Mouse (Mus musculus) intestine, embryonic 16.5 days (tissue): ENCODE results near the gene Tent4b. TPM values are rescaled to one million over a fixed set of nuclear protein-coding genes. Genes with fewer than 3 reads are reported as not detected.
"Not testable (repeated sequence)": the region's sequence is repeated elsewhere in the genome, so short reads cannot be mapped to it uniquely, and the experiment has no call there.

Experiments
- ATAC-seq: fragments of 200-750 bp; cut with Nextera tagmentation; 2 replicates; pipeline ENCODE4 v1.8.0; 2017; ENCODE audit warnings: moderate TSS enrichment, moderate library complexity
- H3K27ac ChIP-seq: fragments of 300-500 bp; sonication (generic); 2 replicates; pipeline ENCODE4 v1.5.1; 2014; ENCODE audit warnings: mild to moderate bottlenecking, low read length
- H3K27me3 ChIP-seq: fragments of 300-500 bp; sonication (generic); replicated peaks from 2 replicates; pipeline ENCODE4 v1.6.1; 2014; ENCODE audit warnings: low read length, control low read depth, mixed read lengths; ENCODE audit not compliant: control insufficient read depth, insufficient read depth
- H3K36me3 ChIP-seq: fragments of 300-500 bp; sonication (generic); 2 replicates; pipeline ENCODE4 v1.6.1; 2014; ENCODE audit warnings: low read length, control low read depth; ENCODE audit not compliant: control insufficient read depth, insufficient read depth
- H3K4me1 ChIP-seq: fragments of 300-500 bp; sonication (generic); 2 replicates; pipeline ENCODE4 v1.6.1; 2014; ENCODE audit warnings: low read length, control low read depth, mixed read lengths; ENCODE audit not compliant: control insufficient read depth, insufficient read depth
- H3K4me2 ChIP-seq: fragments of 300-500 bp; sonication (generic); 2 replicates; pipeline ENCODE4 v1.6.1; 2014; ENCODE audit warnings: low read depth, low read length, control low read depth
- H3K4me3 ChIP-seq: fragments of 300-500 bp; sonication (generic); 2 replicates; pipeline ENCODE4 v1.5.1; 2014; ENCODE audit warnings: mild to moderate bottlenecking, low read length
- H3K9ac ChIP-seq: fragments of 300-500 bp; sonication (generic); 2 replicates; pipeline ENCODE4 v1.6.1; 2014; ENCODE audit warnings: low read depth, low read length
- H3K9me3 ChIP-seq: fragments of 300-500 bp; sonication (generic); 2 replicates; pipeline ENCODE4 v1.6.1; 2016; ENCODE audit warnings: low read length, control low read depth; ENCODE audit not compliant: control insufficient read depth
- WGBS: fragments of 180-500 bp; shearing (Covaris S2); extraction: QIAGEN DNeasy Blood & Tissue Kit; methylation state at CpG from one replicate; pipeline ENCODE4 v1.1.7; 2014; 5-methylcytosine and 5-hydroxymethylcytosine counted together
- polyA plus RNA-seq: library from polyadenylated mRNA; unstranded; fragments of >200 nt; fragmentation: Nextera tagmentation; extraction: Ambion mirVana; gene quantifications from 2 replicates; pipeline ENCODE4 v1.2.1, GENCODE M21; 2015

Tent4b gene
- polyA plus RNA-seq, 1 experiment from 2014 or later = 3.4 TPM

DNA sequence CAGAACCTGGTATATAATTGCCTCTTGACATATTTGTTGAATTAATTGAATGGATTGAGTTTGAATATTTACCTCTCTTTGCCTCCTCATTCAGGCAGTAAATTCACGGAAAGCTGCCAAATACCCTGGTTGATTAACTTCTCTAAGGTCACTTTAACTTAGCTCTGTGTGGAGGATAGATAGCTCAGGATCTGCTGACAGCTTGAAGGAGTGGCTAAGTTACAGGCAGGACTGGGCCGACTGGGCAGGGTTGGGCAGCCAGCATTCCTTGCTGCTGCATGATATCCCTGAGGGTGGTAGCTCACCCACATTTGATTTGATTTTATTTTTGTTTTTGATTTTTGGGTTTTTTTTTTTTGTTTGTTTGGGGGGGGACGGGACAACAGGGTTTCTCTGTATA is 1.7 kb upstream of the Tent4b start:
- no peak overlapping the region for H3K27ac ChIP-seq
- H3K4me2 ChIP-seq = no peak overlapping the region
- H3K36me3 ChIP-seq = no peaks in the 10 kb centered on the region
- 56% methylated on average over 3 of the region's 3 CpGs for WGBS
- H3K4me1 ChIP-seq = peaks cover 17% of the 10 kb centered on the region
- no peak overlapping the region for H3K4me3 ChIP-seq
- H3K9me3 ChIP-seq = no peaks in the 10 kb centered on the region
- H3K27me3 ChIP-seq = no peaks in the 10 kb centered on the region
- ATAC-seq = no peak
- H3K9ac ChIP-seq = no peak overlapping the region

DNA sequence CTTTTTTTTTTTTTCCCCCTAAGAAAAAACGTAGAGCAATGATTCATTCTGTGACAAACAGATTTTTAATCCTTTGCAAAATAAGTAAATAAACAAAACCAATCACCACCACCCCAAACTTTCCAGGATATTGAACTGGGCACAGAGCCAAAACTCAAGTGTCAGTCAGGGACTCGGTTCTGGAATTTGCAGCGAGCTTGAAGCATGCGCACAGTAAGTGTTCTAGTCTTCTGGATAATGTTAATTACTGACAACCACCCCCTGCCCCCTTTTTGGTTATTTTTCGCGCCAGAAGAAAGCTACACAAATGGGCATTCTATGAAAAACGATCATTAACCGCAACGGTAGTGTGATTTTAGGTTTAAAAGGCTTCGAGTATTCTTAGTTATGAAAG is 465 bp upstream of the Tent4b start:
- WGBS = under 1% methylated on average over 10 of the region's 10 CpGs
- Histone ChIP-seq H3K9ac (peak overlapping the region; percentile 84), H3K4me3 (peak overlapping the region; percentile 93), H3K27ac (peak overlapping the region; percentile 95), H3K4me1 (peaks cover 17% of the 10 kb centered on the region), H3K36me3 (no peaks in the 10 kb centered on the region), H3K27me3 (no peaks in the 10 kb centered on the region), H3K9me3 (no peaks in the 10 kb centered on the region), H3K4me2 (peak overlapping the region; percentile 79)
- no peak; the same call in 1 of the 2 replicates for ATAC-seq

DNA sequence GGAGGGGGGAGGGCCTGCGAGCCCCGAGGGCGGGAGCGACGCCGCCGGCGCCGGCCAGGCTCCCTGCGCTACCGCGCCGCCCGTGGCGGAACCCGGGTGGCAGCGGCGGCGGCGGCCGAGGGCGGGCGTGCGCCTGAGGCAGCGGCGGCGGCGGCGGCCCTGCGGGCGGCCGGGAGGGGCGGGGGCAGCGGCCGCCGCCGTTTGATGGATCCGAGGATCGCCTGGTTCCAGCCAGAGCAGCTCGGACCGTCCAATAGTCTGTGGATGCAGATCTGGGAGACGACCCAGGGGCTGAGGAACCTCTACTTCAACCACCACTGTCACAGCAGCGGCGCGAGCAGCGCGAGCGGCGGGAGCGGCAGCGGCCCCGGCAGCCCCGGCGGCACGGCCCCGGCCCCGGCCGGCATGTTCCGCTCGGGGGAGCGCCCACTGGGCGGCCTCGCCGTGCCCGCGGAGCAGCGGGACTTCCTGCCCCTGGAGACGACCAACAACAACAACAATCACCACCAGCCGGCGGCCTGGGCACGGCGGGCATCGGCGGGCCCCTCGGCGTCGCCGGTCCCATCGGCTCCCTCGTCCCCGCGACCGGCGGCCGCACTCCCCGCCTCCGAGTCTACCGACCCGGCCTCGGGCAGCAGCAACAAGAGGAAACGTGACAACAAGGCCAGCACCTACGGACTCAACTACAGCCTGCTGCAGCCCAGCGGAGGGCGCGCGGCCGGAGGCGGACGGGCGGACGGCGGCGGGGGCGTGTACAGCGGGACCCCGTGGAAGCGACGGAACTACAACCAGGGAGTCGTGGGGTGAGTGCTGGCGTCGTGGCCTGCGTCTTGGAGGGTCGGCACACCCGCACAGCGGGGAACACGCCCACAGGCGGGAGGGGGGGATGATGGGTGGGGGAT is 938 bp downstream of the Tent4b start:
- H3K4me3 ChIP-seq = peak overlapping the region; percentile 93
- ATAC-seq = peak; percentile 58
- peak overlapping the region; percentile 84 for H3K9ac ChIP-seq
- WGBS = under 1% methylated on average over 96 of the region's 117 CpGs
- peak overlapping the region; percentile 93 for H3K4me2 ChIP-seq
- H3K4me1 ChIP-seq = peaks cover 24% of the 10 kb centered on the region
- peak overlapping the region; percentile 95 for H3K27ac ChIP-seq
- no peaks in the 10 kb centered on the region for H3K36me3 ChIP-seq
- H3K27me3 ChIP-seq = no peaks in the 10 kb centered on the region
- H3K9me3 ChIP-seq = no peaks in the 10 kb centered on the region

DNA sequence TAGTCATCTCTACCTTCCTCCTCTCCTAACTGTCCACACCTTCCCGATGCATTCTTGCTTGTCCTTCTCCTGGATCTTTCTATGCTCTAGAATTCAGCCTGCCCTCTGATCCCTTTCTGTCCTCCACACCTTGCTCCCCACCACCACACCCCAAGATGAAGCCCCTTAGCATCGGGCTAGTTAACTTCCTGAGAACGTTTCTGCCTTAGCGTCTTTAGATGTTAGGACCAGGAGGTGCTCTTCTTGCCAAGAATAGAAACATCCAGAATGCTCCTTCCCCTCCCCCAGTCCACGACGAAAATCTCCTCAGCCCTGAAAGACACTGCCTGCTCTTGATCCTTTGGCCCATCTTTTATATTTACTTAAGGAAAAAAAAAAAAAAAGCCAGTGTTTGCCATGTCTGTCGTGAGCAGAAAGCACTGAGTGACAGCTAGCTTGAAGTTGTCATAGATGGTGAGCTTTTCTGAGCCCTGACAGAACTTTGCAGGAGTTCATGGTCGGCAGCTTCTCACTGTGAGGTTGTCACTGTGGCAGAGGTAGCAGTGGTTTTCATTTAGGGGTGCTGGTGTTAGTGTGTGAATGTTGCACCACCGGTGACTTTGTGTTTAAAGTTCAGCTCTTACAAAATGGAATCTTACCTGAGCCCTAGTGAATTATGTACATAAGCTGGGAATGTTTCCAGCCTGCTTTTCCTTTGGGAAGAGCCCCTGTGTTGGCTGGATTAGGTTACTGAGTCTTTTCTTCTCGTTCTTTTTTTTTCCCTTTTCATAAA is 1.9 kb downstream of the Tent4b start:
- H3K4me1 ChIP-seq = peaks cover 24% of the 10 kb centered on the region
- no peaks in the 10 kb centered on the region for H3K27me3 ChIP-seq
- 12% methylated on average over 10 of the region's 10 CpGs for WGBS
- peak overlapping the region; percentile 93 for H3K4me3 ChIP-seq
- H3K9me3 ChIP-seq = no peaks in the 10 kb centered on the region
- no peak for ATAC-seq
- peak overlapping the region; percentile 93 for H3K4me2 ChIP-seq
- 0 out of 2 replicates have a peak overlapping the region, but pooled peaks have one; percentile 2 for H3K27ac ChIP-seq
- no peaks in the 10 kb centered on the region for H3K36me3 ChIP-seq
- peak overlapping the region; percentile 84 for H3K9ac ChIP-seq

DNA sequence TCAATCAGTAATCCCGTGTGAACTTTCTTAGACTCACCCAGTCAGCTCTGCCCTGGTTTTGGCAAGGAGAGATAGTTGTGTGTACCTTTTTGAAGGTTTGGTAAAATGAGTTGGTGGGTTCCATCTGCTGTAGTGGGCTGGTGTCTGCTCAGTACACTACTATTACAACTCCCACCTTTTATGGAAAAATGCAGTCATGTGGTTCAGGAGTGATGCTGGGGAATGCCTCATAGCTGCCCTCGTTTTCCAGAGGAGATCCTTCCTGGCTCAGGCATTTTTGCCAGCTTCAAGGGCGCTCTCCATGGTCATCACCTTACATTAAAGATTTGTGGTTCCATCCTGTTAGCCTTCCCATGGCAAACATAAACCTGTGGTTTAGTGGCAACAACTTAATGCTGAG is 2.6 kb downstream of the Tent4b start:
- Histone ChIP-seq H3K27ac (no peak overlapping the region), H3K9me3 (no peaks in the 10 kb centered on the region), H3K27me3 (no peaks in the 10 kb centered on the region), H3K9ac (peak overlapping the region; percentile 16; the same call in 1 of the 2 replicates), H3K4me2 (peak overlapping the region; percentile 93; the same call in 1 of the 2 replicates), H3K36me3 (no peaks in the 10 kb centered on the region), H3K4me1 (peaks cover 27% of the 10 kb centered on the region), H3K4me3 (no peak overlapping the region)
- ATAC-seq = no peak
- WGBS = 45% methylated on average over 3 of the region's 3 CpGs

DNA sequence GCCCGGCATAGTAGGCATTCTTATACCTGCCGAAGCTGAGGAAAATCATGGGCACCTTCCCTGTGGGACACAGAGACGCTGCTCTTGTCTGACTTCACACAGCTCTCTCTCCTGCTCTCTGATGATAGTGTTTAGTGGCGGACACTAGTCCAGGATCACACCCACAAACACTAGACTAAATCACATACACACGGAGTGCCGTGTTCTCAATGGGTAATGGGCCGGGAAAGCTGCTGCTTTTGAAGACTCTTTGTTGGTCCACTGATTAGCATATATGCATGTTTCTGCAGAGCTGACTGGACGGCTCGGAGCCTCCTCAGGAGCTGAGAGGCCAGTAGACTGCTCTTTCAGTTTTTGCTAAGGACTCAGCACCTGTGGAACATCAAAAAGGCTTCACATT is 7.0 kb downstream of the Tent4b start:
- 85% methylated on average over 9 of the region's 9 CpGs for WGBS
- Histone ChIP-seq H3K4me3 (no peak overlapping the region), H3K9ac (no peak overlapping the region), H3K27me3 (no peaks in the 10 kb centered on the region), H3K27ac (no peak overlapping the region), H3K36me3 (no peaks in the 10 kb centered on the region), H3K4me1 (peaks cover 33% of the 10 kb centered on the region), H3K4me2 (no peak overlapping the region), H3K9me3 (no peaks in the 10 kb centered on the region)
- ATAC-seq = no peak

DNA sequence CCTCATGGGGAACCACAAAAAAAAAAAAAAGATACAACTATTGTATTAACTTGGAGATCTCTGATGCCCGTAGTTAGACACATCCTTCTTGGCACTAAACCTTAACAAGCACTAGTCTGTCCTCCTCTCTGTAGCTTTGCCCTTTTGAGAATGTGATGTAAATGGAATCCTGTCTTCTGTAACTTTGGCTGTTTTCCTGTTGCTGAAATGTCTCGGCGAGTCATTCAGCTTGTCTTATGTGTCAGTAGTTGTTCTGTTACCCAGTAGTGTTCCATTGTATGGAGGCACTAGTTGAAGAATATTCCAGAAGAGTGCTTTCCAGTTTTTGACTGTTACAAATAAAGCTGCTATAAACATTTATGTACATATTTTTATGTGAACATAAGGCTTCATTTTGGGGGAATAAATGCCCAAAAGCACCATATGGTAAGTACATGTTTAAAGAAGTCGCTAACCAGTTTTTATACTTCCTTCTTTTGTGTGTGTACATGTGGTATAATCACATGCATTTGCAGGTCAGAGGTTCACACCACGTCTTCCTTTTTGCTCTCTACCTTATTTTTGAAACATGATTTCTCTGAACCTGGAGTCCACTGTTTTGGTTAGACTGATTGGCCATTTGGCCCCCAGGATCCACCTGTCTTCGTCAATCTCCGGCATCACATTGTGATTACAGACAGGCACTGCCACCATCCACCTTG is 8.3 kb downstream of the Tent4b start:
- Histone ChIP-seq H3K9ac (no peak overlapping the region), H3K27me3 (no peaks in the 10 kb centered on the region), H3K9me3 (no peaks in the 10 kb centered on the region), H3K4me3 (no peak overlapping the region), H3K27ac (no peak overlapping the region), H3K4me1 (peaks cover 23% of the 10 kb centered on the region), H3K4me2 (no peak overlapping the region), H3K36me3 (no peaks in the 10 kb centered on the region)
- ATAC-seq = no peak
- 87% methylated on average over 7 of the region's 7 CpGs for WGBS

DNA sequence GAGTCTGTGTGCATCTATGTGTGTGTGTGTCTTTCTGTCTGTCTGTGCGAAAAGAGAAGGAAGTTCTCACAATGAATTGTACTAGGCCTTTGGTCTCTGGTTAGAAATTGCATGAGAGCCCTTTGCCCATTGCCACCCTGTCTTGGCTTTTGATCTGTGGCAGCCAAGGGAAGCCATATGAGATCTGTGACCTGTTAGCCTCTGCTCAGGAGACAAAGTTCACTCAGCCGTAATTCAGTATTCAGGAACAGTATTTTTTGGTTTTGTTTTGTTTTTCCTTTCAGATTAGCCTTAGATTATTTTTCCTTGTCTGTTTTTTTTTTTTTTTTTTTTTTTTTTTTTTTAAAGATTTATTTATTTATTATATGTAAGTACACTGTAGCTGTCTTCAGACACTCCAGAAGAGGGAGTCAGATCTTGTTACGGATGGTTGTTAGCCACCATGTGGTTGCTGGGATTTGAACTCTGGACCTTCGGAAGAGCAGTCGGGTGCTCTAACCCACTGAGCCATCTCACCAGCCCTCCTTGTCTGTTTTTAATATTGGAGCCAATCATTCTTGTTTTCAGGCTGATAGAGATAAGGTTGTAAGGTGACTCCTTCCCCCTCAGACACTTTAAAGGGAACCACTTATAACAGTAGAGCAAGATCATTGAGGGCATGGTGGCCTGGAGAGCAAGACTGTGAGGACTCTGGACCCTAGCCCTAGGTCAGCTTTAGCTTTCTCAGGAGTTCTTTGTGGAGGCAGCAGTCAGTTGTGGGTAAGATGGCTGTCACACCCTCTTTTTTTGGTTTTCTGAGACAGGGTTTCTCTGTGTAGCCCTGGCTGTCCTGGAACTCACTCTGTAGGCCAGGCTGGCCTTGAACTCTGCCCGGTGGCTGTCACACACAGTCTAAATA is 11.2 kb downstream of the Tent4b start:
- 75% methylated on average over 5 of the region's 6 CpGs for WGBS
- H3K27ac ChIP-seq = peak overlapping the region; percentile 86
- H3K4me3 ChIP-seq, H3K9me3 ChIP-seq, H3K4me2 ChIP-seq, H3K27me3 ChIP-seq, H3K36me3 ChIP-seq: not testable (repeated sequence)
- H3K4me1 ChIP-seq = peaks cover 19% of the 10 kb centered on the region
- H3K9ac ChIP-seq = 0 out of 2 replicates have a peak overlapping the region, but pooled peaks have one; percentile 41
- peak; percentile 88 for ATAC-seq
